Mouse (Mus musculus) ovary, postnatal 14 days (tissue): ENCODE results near the gene A930017K11Rik.
A peak's percentile ranks its signal among the peaks of the same experiment; 100 is the strongest.

Source experiments
- DNase-seq: peaks from one replicate; pipeline ENCODE4 v3.0.0; 2022; ENCODE audit warnings: low spot score

Gene A930017K11Rik

DNA sequence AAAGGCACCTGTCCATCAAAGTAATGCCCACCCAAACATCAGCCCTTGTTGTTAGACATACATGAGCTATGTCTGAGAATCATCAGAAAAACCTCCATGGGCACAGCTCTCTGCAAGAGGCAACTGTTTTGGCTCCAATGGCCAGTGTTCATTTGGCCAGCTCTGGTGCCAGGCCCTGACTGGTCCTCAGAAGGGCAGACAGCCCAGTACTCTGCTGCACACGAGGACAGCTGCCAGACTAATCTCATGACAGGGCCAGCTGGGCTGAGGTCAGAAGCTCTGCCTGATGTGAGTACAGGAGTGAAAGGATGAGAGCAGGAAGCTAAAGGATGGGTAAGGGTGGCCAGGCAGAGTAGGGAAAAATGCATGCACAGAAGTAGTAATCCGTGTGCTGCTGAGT, 27.0 kb downstream of the A930017K11Rik start:
- DNase-seq = no peak

DNA sequence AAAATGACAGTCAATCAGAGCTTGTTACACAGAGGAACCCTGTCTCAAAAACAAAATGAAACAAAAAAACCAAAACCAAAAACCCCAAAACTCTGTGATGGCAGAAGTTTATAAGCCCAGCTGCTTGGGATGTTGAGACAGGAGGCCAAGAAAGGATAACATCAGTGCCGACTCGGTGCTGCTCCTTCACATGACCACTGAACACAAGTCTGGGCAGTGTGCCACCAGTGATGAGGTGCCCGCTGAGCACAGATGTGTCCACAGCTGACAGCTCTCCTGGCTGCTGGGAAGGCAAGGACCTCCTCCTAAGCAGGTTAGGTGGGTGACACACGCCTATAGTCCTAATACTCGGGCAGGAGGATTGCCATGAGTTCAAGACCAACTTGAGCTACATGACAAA, 30.2 kb downstream of the A930017K11Rik start:
- no peak for DNase-seq

DNA sequence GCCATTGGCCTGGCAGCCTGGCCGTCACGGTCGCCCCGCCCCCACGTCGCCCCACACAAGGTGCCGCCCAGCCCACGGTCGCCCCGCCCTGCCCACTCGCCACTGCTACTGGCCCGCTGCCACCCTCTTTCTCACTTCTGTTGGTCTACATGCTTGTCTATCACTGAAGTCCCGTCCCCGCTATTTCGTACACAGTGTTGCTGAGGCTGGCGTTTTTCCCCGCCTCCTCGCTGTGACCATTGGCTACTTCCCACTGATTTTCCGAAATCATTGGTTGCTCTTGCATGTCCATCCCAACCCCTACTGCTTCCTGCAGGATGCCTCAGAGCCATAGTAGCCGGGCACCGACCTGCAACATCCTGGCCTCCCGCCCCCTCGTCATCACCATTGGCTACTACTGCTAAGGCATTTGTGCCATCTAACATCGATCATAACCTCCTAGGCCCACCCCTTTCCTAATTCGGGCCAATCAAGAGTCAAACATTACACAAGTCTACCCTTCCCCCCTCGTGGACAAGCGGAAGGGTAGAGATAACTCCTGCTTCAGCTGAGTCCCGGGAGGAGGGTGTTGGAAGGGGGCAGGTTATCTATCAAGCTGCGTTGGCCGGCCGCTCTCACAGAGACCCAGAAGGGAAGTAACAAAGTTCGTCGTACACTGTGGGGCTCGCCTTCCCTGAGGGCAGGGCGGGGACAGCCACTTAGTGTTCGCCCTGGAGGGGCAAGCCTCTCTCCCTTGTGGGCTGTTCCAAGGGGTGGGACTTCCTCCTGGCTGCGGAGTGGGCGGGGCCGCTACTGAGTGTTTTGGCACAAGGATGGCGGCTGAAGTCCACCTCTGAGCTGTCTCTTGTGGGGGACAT, 32.4 kb downstream of the A930017K11Rik start:
- DNase-seq = peak; percentile 100

DNA sequence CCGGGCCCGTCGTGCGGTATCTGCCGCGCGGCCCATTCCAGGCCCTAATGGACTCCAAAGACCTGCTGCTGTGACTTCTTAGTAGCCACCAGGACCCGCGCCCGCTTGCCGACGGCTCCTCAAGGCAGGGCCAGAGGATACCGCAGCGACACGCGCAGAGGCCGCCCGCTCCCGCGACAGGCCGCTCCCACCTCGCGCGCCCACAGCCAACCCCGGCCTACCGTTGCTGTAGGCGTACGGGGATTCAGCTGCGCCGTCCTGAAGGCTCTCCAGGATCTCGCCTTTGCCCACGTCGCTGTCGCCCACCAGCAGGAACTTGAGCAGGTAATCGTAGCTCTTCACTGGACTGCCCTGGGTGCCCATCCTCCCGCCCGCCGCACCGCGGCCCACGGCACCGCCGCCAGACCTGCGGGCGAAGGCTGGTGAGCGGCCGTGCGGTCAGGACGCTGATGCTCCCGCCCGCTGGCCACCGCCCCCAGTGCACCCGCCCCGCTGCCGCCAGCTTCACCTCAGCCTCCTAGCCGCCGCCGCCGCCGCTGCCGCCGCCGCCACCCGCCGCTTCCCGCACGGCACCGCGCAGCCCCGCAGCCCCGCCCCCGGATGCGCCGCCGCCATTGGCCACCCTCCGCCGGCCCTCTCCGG, 33.1 kb downstream of the A930017K11Rik start, which contains the start of gene Rab40c:
Rab40c (minus strand) TSS at position 584 of the 642 bp plus-strand sequence.
- peak; percentile 22 for DNase-seq

DNA sequence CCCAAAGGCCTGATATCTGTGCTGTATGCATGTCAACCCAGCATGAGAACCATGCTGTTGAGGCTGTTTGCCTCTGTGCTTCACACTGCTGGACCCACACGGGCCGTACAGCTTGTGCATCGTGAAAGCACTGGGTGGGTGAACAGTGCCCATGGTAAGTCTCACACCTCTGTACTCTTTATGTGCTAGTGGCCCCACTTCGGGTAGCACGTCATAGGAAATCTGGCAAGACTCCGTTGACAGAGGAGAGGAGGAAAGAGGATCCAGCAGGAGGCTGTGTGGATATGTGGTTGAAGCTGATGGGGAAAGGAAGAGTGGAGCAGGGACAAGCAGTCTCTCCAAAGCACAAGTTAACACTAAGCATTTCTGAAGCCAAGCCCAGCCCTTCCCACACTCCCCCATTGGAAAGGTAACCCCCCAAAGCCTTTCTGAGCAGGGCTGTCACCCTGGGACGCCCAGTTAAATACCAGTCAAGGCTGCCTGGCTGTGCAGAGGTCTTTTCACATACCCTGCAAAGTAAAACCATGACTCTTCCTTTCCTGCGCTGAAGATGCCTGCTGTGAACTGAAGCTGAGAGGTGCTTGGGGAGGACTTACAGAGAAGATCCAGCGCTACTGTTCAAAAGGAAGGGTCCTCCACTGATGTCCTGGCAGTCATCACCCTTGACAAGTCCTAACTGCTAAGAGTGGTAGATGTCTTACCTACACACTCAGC, 34.2 kb downstream of the A930017K11Rik start:
- no peak for DNase-seq

DNA sequence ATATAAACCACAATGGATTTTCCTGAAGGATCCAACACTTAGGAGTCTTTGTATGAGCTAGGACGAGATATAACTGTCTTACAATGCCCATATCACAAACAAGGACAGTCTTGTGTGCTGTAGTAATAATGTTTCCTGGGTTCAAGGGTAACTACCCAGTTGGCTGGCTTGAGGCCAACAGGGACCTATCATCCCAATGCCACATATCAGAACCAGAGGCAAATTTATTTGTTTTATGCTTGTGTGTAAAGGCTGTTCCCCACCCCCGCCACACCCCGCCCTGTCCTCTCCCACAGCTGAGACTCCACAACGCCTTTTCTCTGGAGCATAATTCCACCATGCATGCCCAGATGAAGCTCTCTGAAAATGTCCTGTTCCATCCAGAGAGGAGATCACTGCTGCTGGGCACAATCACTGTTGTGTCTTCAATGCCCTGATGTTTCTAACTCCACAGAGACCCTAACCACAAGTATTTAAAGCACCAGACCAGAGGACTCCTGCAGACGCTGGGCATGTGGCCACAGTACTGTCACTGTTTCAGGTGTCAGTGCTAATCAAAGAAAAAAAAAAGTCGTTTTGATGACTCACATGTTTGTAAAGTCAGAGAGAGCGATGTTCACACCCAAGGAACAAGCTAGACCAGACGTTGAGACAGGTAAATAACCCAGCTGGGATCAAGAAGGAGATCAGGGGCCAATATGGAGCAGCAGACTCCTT, 35.3 kb downstream of the A930017K11Rik start:
- DNase-seq = no peak

DNA sequence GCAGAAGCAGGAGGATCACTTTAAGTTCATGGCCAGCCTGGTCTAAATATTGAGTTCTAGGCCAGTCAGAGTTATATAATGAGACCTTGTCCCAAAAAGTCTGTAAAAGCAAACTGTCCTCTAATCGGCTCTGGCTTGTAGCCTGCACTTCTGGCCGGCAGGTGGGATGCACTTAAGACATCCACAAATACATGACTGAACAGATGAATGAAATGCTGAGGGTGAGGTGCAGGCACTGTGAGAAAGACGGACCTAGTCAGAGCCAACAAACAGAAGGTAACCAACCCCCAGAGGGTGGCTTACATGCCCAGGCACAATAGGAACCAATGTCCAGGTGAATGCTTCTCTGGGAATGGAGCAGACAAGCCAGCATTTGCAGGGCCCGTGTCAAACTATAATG, 38.1 kb downstream of the A930017K11Rik start:
- DNase-seq = no peak

DNA sequence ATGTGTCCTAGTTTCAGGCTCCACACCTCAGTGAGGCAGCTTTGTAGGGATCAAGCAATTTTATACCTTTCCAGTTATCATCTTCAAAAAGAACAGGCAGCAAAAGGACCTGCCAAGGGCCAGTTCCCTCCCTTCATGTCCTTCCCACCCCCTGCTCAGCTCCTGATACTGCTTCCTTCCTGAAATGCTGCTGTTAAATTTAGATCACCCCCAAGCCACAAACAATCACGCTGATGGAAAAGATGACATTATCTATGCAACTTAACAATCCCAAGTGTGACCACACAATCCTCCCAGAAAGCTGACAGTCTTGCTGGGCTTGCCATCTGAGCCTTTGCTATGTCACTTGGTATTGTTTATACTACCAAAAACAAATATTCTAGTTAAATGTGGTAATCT, 38.5 kb downstream of the A930017K11Rik start:
- DNase-seq = no peak

DNA sequence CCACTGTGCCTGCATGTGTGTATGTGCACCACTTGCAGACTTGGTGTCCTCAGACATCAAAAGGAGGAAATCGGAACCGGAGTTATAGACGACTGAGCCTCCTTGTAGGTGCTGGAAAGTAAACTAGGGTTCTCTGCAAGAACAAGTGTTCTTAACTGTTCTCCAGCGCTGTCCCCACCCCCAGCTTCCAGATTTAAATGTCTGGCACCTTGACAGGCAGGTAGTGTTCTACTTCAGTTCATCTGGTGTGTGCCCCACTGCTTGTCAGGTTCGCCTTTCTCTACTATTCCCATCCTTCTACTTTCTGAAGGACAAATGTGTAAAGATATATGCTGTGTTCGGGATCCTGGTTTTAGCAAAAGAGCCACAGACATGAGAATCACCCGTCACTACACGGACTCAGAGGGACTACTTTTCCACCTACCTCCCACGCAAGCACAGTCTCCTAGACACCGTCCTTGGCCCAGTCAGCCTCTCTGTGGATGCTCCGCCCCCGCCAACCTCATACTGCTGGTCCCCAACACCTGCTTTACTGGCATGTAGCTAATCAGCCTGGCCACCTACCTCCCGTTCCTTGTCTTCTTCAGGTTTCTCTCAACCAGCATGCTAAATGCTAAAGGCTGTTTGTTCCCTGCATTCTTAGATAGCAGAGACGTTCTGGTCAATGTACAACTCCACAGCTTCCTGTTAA, 39.0 kb downstream of the A930017K11Rik start:
- no peak for DNase-seq

DNA sequence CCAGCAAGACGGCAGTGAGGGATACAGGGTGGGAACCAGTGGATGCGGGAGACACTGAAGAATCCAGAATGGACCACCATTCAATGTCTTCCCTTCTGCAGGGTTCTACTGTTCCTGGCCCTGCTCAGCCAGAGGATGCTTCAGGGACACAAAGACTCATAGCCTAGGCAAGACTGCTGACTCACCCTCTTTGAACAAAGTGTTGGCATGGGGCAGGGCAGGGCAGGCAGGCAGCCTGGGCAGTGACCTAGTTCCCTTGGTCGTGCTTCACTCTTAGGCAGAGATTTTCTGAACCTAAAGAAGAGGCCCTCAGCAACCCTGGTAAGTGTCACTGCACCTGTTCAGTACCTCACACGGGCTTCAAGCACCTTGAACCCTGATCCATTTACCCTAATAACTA, 40.5 kb downstream of the A930017K11Rik start:
- DNase-seq = no peak

DNA sequence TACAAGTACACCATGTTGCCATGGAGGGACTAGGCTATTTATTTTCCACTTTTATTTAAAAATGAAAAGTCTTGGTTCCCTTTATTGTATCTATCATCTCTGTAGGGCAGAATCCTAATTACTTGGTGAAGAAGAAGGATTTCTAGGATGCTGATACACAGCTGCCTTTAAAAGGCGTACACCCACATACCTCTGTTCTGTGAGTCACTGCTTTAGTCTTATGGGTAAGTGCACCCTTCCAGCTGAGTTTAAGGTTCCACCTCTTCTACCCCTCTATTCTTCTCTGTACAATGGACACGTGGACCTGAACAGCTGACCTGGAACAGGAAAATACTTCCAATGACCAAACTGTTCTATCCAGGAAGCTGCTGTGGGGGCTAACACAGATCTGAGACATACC, 44.7 kb downstream of the A930017K11Rik start:
- DNase-seq = no peak

DNA sequence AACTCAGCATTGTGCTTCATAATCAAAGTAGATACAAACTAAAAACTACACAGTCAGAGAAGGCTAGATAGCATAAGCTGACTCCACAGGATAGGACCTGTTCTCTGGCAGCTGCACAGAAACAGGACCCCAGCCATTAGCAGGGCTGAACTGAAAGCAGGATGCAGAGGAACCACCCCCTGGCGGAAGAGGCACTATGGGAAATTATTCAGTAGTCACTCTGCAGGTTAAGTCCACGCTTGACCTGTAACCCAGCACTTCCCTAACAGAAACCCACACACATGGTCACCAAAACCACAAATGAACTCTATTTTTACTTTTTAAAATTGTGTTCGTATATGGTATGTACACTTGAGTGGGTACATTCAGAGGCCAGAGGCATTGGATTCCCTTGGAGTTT, 49.3 kb downstream of the A930017K11Rik start:
- no peak for DNase-seq

DNA sequence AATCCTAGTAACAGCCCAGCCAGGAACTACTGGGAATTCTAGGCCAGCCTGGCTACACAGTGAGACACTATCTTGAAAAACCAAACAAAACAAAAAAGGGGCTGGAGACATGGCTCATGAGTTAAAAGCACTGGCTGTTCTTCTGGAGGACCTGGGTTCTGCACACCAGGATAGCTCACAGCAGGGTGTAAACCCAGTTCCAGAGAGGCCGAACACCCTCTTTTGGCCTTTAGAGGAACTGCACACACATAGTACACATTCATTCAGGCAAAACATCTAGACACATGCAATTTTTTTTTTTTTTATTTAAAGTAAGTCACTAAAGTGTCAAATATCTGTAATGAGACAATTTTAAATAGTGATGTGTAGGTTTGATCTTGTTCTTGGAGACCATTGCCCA, 52.2 kb downstream of the A930017K11Rik start:
- no peak for DNase-seq
